Mouse (Mus musculus) cerebellum, adult 18-20 months (tissue): ENCODE measurements around the gene Arid5a.

Experiments
- DNase-seq, 2 experiments: peaks; one replicate each; pipeline ENCODE4 v3.0.0; 2021

The Arid5a gene

GRCm38 (mm10) chr1:36307495-36308280 lies at the start of gene Arid5a:
Gene Arid5a, plus strand, starts transcription at chr1:36307733.
- DNase-seq = peak; percentile 86 to 91

GRCm38 (mm10) chr1:36258631-36259030 lies 48.9 kb upstream of the Arid5a start:
- DNase-seq = no peak

- no peak for DNase-seq
Measured at GRCm38 (mm10) chr1:36259281-36259680, 48.3 kb upstream of the Arid5a start.

GRCm38 (mm10) chr1:36260418-36260817 lies 47.1 kb upstream of the Arid5a start:
- DNase-seq = no peak

GRCm38 (mm10) chr1:36261708-36262504 lies 45.6 kb upstream of the Arid5a start:
- no peak for DNase-seq

GRCm38 (mm10) chr1:36263833-36264488 lies 43.6 kb upstream of the Arid5a start:
- DNase-seq = no peak

- DNase-seq = peak; percentile 88 to 93
Measured at GRCm38 (mm10) chr1:36266293-36266692, 41.2 kb upstream of the Arid5a start.

GRCm38 (mm10) chr1:36267595-36267994 lies 39.9 kb upstream of the Arid5a start:
- DNase-seq = no peak

GRCm38 (mm10) chr1:36269121-36269795 lies 38.3 kb upstream of the Arid5a start:
- DNase-seq = no peak

- no peak for DNase-seq
Measured at GRCm38 (mm10) chr1:36270666-36271065, 36.9 kb upstream of the Arid5a start.

- no peak for DNase-seq
Measured at GRCm38 (mm10) chr1:36271516-36272230, 35.9 kb upstream of the Arid5a start.

- no peak for DNase-seq
Measured at GRCm38 (mm10) chr1:36272546-36272945, 35.0 kb upstream of the Arid5a start.

GRCm38 (mm10) chr1:36273288-36273687 lies 34.2 kb upstream of the Arid5a start:
- DNase-seq = no peak

GRCm38 (mm10) chr1:36274455-36274854 lies 33.1 kb upstream of the Arid5a start, which contains the start of gene Neurl3:
Gene Neurl3, minus strand, starts transcription at chr1:36274679.
- DNase-seq = no peak

GRCm38 (mm10) chr1:36275635-36276389 lies 31.7 kb upstream of the Arid5a start:
- DNase-seq = no peak

GRCm38 (mm10) chr1:36277267-36278060 lies 30.1 kb upstream of the Arid5a start:
- DNase-seq = peak; percentile 78 to 88

GRCm38 (mm10) chr1:36279202-36279601 lies 28.3 kb upstream of the Arid5a start:
- DNase-seq = peak; percentile 84 to 91

- DNase-seq = no peak
Measured at GRCm38 (mm10) chr1:36280938-36281337, 26.6 kb upstream of the Arid5a start.

GRCm38 (mm10) chr1:36281849-36282248 lies 25.7 kb upstream of the Arid5a start:
- DNase-seq = no peak

- no peak for DNase-seq
Measured at GRCm38 (mm10) chr1:36293470-36293869, 14.1 kb upstream of the Arid5a start.
